Mouse (Mus musculus): ENCODE measurements at regions not wholly inside any gene's neighbourhood (a gene's known extent, or its start where the extent isn't known, plus 50 kb on each side); places are given as distances from the start of the nearest gene placed in this dataset.

- Histone ChIP-seq H3K4me1 (ENCODE audit: control insufficient read depth in 1 of 2, insufficient read depth in 2 of 2, low read length in 2 of 2) (no peaks in the 10 kb centered on the region), H3K9ac (ENCODE audit: control insufficient read depth, low read depth, low read length, poor library complexity, severe bottlenecking) (no peak overlapping the region), H3K36me3 (ENCODE audit: control insufficient read depth in 1 of 2, insufficient read depth in 2 of 2, low read length in 2 of 2) (no peaks in the 10 kb centered on the region), H3K4me3 (ENCODE audit: control insufficient read depth in 1 of 2, insufficient read depth in 1 of 2, low read depth in 2 of 2, low read length in 2 of 2) (no peak overlapping the region), H3K9me3 (replicated peaks; ENCODE audit: insufficient read depth, low read length) (no peaks in the 10 kb centered on the region), H3K79me2 (ENCODE audit: control insufficient read depth, insufficient read depth, low read length, poor library complexity) (no peaks in the 10 kb centered on the region), H3K27ac (ENCODE audit: control insufficient read depth, low read depth, low read length) (no peak overlapping the region), H3K27me3 (ENCODE audit: control insufficient read depth in 1 of 2, insufficient read depth in 2 of 2, low read length in 2 of 2) (no peaks in the 10 kb centered on the region)
- TF ChIP-seq USF2 (IDR thresholded peaks at IDR 0.05; ENCODE audit: borderline replicate concordance in 1 of 2, insufficient read depth in 1 of 2, low read depth in 1 of 2, low read length in 2 of 2), result no peak
- no peak for TF ChIP-seq BHLHE40 (IDR thresholded peaks at IDR 0.05; ENCODE audit: borderline replicate concordance, low read depth, low read length)
- no peak for TF ChIP-seq ZNF384 (IDR thresholded peaks at IDR 0.05; ENCODE audit: low read depth, low read length)
- no peak for TF ChIP-seq MXI1 (IDR thresholded peaks at IDR 0.05; ENCODE audit: low read depth, low read length)
- TF ChIP-seq RAD21 (IDR thresholded peaks at IDR 0.05; ENCODE audit: low read depth, low read length), result no peak
- TF ChIP-seq GATA1 (IDR thresholded peaks at IDR 0.05; ENCODE audit: low read depth, low read length), result no peak
- no peak for DNase-seq (ENCODE audit: low read depth, low spot score)
Measured at GRCm38 (mm10) chr13:52198649-52199348, 332.3 kb downstream of the Diras2 start.

GRCm38 (mm10) chr13:52202372-52202771 lies 328.7 kb downstream of the Diras2 start:
- no peaks in the 10 kb centered on the region for H3K9me3 ChIP-seq (replicated peaks; ENCODE audit: insufficient read depth, low read length)
- no peaks in the 10 kb centered on the region for H3K79me2 ChIP-seq (ENCODE audit: control insufficient read depth, insufficient read depth, low read length, poor library complexity)
- no peaks in the 10 kb centered on the region for H3K27me3 ChIP-seq (ENCODE audit: control insufficient read depth in 1 of 2, insufficient read depth in 2 of 2, low read length in 2 of 2)
- no peak overlapping the region for H3K9ac ChIP-seq (ENCODE audit: control insufficient read depth, low read depth, low read length, poor library complexity, severe bottlenecking)
- no peak for TF ChIP-seq CHD2 (IDR thresholded peaks at IDR 0.05; ENCODE audit: low read length)
- no peak for TF ChIP-seq CTCF (IDR thresholded peaks at IDR 0.05 in 2 of 3, conservative IDR thresholded peaks at IDR 0.05 in 1 of 3; ENCODE audit: control insufficient read depth in 1 of 3, insufficient read depth in 1 of 3, low read depth in 2 of 3, low read length in 3 of 3, poor library complexity in 1 of 3, severe bottlenecking in 1 of 3)
- TF ChIP-seq CHD1 (IDR thresholded peaks at IDR 0.05; ENCODE audit: low read depth, low read length), result no peak
- no peak for TF ChIP-seq HCFC1 (IDR thresholded peaks at IDR 0.05; ENCODE audit: low read depth, low read length)
- TF ChIP-seq KAT2A (conservative IDR thresholded peaks at IDR 0.05; ENCODE audit: low read depth, low read length), result no peak
- no peak for DNase-seq (ENCODE audit: low read depth, low spot score)
- H3K27ac ChIP-seq (ENCODE audit: control insufficient read depth, low read depth, low read length), result no peak overlapping the region
- H3K36me3 ChIP-seq (ENCODE audit: control insufficient read depth in 1 of 2, insufficient read depth in 2 of 2, low read length in 2 of 2), result no peaks in the 10 kb centered on the region
- H3K4me3 ChIP-seq (ENCODE audit: control insufficient read depth in 1 of 2, insufficient read depth in 1 of 2, low read depth in 2 of 2, low read length in 2 of 2), result no peak overlapping the region
- no peaks in the 10 kb centered on the region for H3K4me1 ChIP-seq (ENCODE audit: control insufficient read depth in 1 of 2, insufficient read depth in 2 of 2, low read length in 2 of 2)

GRCm38 (mm10) chr13:52205951-52206350 lies 325.1 kb downstream of the Diras2 start:
- Histone ChIP-seq H3K4me1 (ENCODE audit: control insufficient read depth in 1 of 2, insufficient read depth in 2 of 2, low read length in 2 of 2) (no peaks in the 10 kb centered on the region), H3K27me3 (ENCODE audit: control insufficient read depth in 1 of 2, insufficient read depth in 2 of 2, low read length in 2 of 2) (no peaks in the 10 kb centered on the region), H3K36me3 (ENCODE audit: control insufficient read depth in 1 of 2, insufficient read depth in 2 of 2, low read length in 2 of 2) (no peaks in the 10 kb centered on the region), H3K79me2 (ENCODE audit: control insufficient read depth, insufficient read depth, low read length, poor library complexity) (no peaks in the 10 kb centered on the region), H3K9me3 (replicated peaks; ENCODE audit: insufficient read depth, low read length) (no peaks in the 10 kb centered on the region), H3K9ac (ENCODE audit: control insufficient read depth, low read depth, low read length, poor library complexity, severe bottlenecking) (no peak overlapping the region), H3K4me3 (ENCODE audit: control insufficient read depth in 1 of 2, insufficient read depth in 1 of 2, low read depth in 2 of 2, low read length in 2 of 2) (no peak overlapping the region), H3K27ac (ENCODE audit: control insufficient read depth, low read depth, low read length) (no peak overlapping the region)
- no peak for DNase-seq (ENCODE audit: low read depth, low spot score)
- TF ChIP-seq JUND (IDR thresholded peaks at IDR 0.05; ENCODE audit: low read depth, low read length) (no peak), MAX (IDR thresholded peaks at IDR 0.05; ENCODE audit: low read length) (no peak), ZNF384 (IDR thresholded peaks at IDR 0.05; ENCODE audit: low read depth, low read length) (no peak), SIN3A (IDR thresholded peaks at IDR 0.05; ENCODE audit: low read length) (no peak), RAD21 (IDR thresholded peaks at IDR 0.05; ENCODE audit: low read depth, low read length) (no peak), GABPA (IDR thresholded peaks at IDR 0.05; ENCODE audit: low read depth, low read length) (no peak), MXI1 (IDR thresholded peaks at IDR 0.05; ENCODE audit: low read depth, low read length) (no peak), MAZ (IDR thresholded peaks at IDR 0.05; ENCODE audit: low read depth, low read length) (no peak), POLR2A (IDR thresholded peaks at IDR 0.05; ENCODE audit: control insufficient read depth in 1 of 2, insufficient read depth in 1 of 2, low read depth in 1 of 2, low read length in 2 of 2, poor library complexity in 1 of 2) (no peak)

Measured in MEL (cell line).